Mouse (Mus musculus) stomach, postnatal 0 days (tissue): Measurements from ENCODE around the gene Degs2. TPM values are rescaled to one million over a fixed set of nuclear protein-coding genes. Genes with fewer than 3 reads are reported as not detected.

ENCODE experiments used
- ATAC-seq: fragments of 200-750 bp; cut with Nextera tagmentation; 2 replicates; pipeline ENCODE4 v1.8.0; 2017; ENCODE audit not compliant: low FRiP score, low TSS enrichment
- DNase-seq: peaks from one replicate; pipeline ENCODE4 v3.0.0-alpha.2; 2016; ENCODE audit warnings: low spot score
- H3K27ac ChIP-seq: fragments of 300-500 bp; sonication (generic); replicated peaks from 2 replicates; pipeline ENCODE4 v1.5.1; 2014; ENCODE audit warnings: mild to moderate bottlenecking, control low read depth
- H3K27me3 ChIP-seq: fragments of 300-500 bp; sonication (generic); 2 replicates; pipeline ENCODE4 v1.6.1; 2014; ENCODE audit warnings: low read length; ENCODE audit not compliant: control insufficient read depth, insufficient read depth
- H3K36me3 ChIP-seq: fragments of 300-500 bp; sonication (generic); 2 replicates; pipeline ENCODE4 v1.6.1; 2014; ENCODE audit warnings: low read length, mixed read lengths; ENCODE audit not compliant: control insufficient read depth, insufficient read depth
- H3K4me1 ChIP-seq: fragments of 300-500 bp; sonication (generic); replicated peaks from 2 replicates; pipeline ENCODE4 v1.6.1; 2014; ENCODE audit warnings: antibody characterized with exemption; ENCODE audit not compliant: control insufficient read depth, insufficient read depth
- H3K4me2 ChIP-seq: fragments of 300-500 bp; sonication (generic); replicated peaks from 2 replicates; pipeline ENCODE4 v1.6.1; 2014; ENCODE audit warnings: low read depth, mild to moderate bottlenecking, control low read depth, moderate library complexity
- H3K4me3 ChIP-seq: fragments of 300-500 bp; sonication (generic); 2 replicates; pipeline ENCODE4 v1.5.1; 2014; ENCODE audit warnings: low read depth, low read length, control low read depth
- H3K9ac ChIP-seq: fragments of 300-500 bp; sonication (generic); 2 replicates; pipeline ENCODE4 v1.6.1; 2014; ENCODE audit warnings: mild to moderate bottlenecking, low read length, control low read depth, mixed read lengths
- H3K9me3 ChIP-seq: fragments of 300-500 bp; sonication (generic); 2 replicates; pipeline ENCODE4 v1.6.1; 2016; ENCODE audit warnings: low read length; ENCODE audit not compliant: control insufficient read depth
- CTCF ChIP-seq: IDR thresholded peaks from 2 replicates; pipeline ENCODE4 v1.5.1; 2016; ENCODE audit warnings: antibody characterized with exemption, low read depth, mild to moderate bottlenecking, moderate library complexity
- EP300 ChIP-seq: optimal IDR thresholded peaks from 2 replicates; pipeline ENCODE3; 2016; ENCODE audit warnings: antibody characterized with exemption
- WGBS: fragments of 180-500 bp; shearing (Covaris S2); extraction: QIAGEN DNeasy Blood & Tissue Kit; methylation state at CpG from one replicate; pipeline ENCODE4 v1.1.7; 2014; 5-methylcytosine and 5-hydroxymethylcytosine counted together
- microRNA counts: library from miRNA; unstranded; fragments of <30 nt; microRNA quantifications from one replicate; lab custom pipeline; 2015
- microRNA-seq: library from miRNA; unstranded; fragments of <30 nt; microRNA quantifications from one replicate; pipeline ENCODE4, GENCODE M21; 2016
- polyA plus RNA-seq: library from polyadenylated mRNA; unstranded; fragments of >200 nt; fragmentation: Nextera tagmentation; extraction: Ambion mirVana; gene quantifications from 2 replicates; pipeline ENCODE4 v1.2.1, GENCODE M21; 2015

Degs2 gene
- polyA plus RNA-seq, 1 experiment from 2014 or later = 172 TPM

DNA sequence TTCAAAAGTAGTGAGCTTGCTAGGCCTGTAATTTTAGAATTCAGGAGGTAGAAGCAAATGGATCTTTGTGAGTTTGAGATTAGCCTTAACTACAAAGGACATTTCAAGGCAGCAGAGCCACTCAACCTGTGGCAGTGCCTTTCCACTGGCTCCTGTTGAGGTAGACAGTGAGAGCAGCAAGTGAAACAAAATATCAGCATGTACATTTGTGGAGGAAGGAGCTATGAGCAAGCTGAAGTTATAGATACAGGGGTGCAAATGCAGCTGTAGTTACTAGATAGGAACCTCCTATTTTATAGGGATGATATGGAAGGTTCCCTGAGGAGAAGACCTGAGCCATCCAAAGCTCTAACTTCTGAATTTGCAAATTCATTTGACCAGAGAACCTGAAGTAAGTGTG, 69.6 kb downstream of the Degs2 start:
- Histone ChIP-seq H3K27me3 (no peaks in the 10 kb centered on the region), H3K27ac (no peak overlapping the region), H3K4me1 (no peaks in the 10 kb centered on the region; the same call in 1 of the 2 replicates), H3K4me2 (no peak overlapping the region), H3K9me3 (no peaks in the 10 kb centered on the region), H3K36me3 (no peaks in the 10 kb centered on the region), H3K4me3 (no peak overlapping the region), H3K9ac (no peak overlapping the region)
- DNase-seq (no peak), ATAC-seq (no peak)
- TF ChIP-seq EP300 (no peak), CTCF (no peak)

DNA sequence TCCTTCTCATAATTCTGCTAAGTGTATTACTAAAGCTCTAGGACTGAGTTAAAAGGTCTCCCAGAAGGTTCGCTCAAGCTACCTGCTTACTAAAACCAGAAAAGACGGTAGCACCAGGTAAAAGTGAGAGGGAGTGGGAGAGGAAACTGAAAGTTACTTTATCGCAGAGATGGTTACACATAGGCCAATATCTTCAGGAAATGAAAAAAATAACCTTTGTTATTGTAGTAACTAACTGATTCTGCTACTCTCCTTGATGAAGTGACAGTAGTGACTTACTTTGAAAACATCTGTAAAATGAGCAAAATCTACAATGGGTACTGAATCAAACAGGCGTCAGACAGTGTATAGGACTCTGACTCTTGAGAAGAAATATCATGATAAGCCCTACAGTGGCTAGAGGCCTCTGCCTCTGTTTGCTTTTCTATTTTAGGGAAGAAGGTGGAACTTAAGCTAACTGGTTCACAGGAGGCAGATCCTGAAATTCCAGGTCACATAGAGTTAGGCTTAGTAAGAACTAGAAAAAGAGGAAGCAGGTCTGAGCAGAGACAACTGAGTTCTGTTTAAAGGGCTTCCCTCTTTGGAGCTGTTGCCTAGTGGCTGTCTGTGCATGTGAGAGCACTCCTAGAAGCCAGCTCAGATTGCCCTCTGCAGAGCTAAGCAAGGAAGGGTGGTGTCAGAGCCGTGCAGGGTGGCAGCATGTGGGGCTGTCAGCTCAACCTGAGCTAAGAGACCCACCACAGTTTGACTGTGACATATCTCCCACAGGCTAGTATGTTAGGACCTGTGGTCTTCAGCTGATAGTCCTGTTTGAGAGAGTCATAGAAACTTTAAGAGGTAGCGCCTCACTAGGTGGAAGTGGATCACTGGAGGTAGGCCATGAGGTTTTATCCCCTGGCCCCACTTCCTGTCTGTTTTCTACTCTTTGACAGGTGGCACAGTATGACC, 71.1 kb downstream of the Degs2 start:
- ATAC-seq = peak; percentile 56
- no peak overlapping the region for H3K4me3 ChIP-seq

DNA sequence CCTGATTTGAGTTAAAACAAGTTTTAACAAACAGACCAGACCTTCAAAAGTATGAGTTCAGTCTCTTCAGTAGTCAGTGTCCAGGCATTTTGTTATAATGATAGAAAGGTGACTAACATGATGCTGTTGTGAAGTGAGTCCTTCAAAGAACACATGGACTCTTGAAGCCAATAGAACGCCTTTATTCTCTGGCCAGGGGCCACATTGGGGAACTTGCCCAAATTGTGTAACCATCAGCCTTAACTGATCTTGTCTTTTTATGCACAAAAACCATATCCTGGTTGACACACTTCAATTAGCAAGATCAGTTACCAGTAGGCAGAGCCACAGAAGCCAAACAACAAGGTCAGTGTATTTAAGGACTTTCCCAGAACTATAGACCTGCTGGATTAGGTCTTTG, 72.6 kb downstream of the Degs2 start:
- TF ChIP-seq CTCF = no peak
- TF ChIP-seq EP300 = no peak
- Histone ChIP-seq H3K9ac (no peak overlapping the region), H3K9me3 (no peaks in the 10 kb centered on the region), H3K4me2 (no peak overlapping the region), H3K27ac (no peak overlapping the region), H3K36me3 (no peaks in the 10 kb centered on the region), H3K4me1 (no peaks in the 10 kb centered on the region; the same call in 1 of the 2 replicates), H3K27me3 (no peaks in the 10 kb centered on the region), H3K4me3 (no peak overlapping the region)
- DNase-seq (no peak), ATAC-seq (no peak)
- WGBS = 86% methylated on average over 1 of the region's 1 CpGs

More for the DNA sequence above, 71.1 kb downstream of the Degs2 start:
- no peaks in the 10 kb centered on the region for H3K27me3 ChIP-seq
- H3K9ac ChIP-seq = no peak overlapping the region
- TF ChIP-seq CTCF = no peak
- TF ChIP-seq EP300 = no peak
- H3K27ac ChIP-seq = peak overlapping the region; percentile 80
- DNase-seq = no peak
- no peak overlapping the region for H3K4me2 ChIP-seq
- no peaks in the 10 kb centered on the region for H3K9me3 ChIP-seq
- WGBS = 56% methylated on average over 6 of the region's 6 CpGs
- H3K36me3 ChIP-seq = no peaks in the 10 kb centered on the region
- H3K4me1 ChIP-seq = no peaks in the 10 kb centered on the region; the same call in 1 of the 2 replicates

MicroRNAs within 50 kb of the gene (microRNA counts, 519-probe panel; counts per million panel counts)
- 5,768 counts per million, percentile 73 among the panel's probes with 10 or more counts for microRNA mmu-miR-342-3p (lab: Ali Mortazavi, UCI)
- not detected for microRNA mmu-miR-342-5p (lab: Ali Mortazavi, UCI)

Small RNA genes lying within 50 kb of the gene (microRNA-seq; reads per million reads assigned to microRNA genes)
- gene Gm23872 = not detected
- 2,249 reads per million, percentile 81 among the genes with 10 or more reads in this experiment for gene Mir342

Other genes starting within 250 kb of the Degs2 start
- 27.8 and 31.3 TPM in 2 replicates for gene Evl, start 147.6 kb downstream of the Degs2 start, polyA plus RNA-seq
- gene Yy1, start 90.7 kb upstream of the Degs2 start, polyA plus RNA-seq = 9.6 and 9.9 TPM in 2 replicates
- 3.7 and 3.8 TPM in 2 replicates for gene Slc25a29, start 133.6 kb upstream of the Degs2 start, polyA plus RNA-seq
- gene Slc25a47, start 133.7 kb upstream of the Degs2 start, polyA plus RNA-seq = 4.3 and 5.6 TPM in 2 replicates
- 3.2 and 3.9 TPM in 2 replicates for gene Wdr25, start 191.3 kb upstream of the Degs2 start, polyA plus RNA-seq
- gene Wars, start 191.9 kb upstream of the Degs2 start, polyA plus RNA-seq = 70.7 and 76.0 TPM in 2 replicates